9 mouse cellular contexts compared by ENCODE assay signal in the genomic region with DNA sequence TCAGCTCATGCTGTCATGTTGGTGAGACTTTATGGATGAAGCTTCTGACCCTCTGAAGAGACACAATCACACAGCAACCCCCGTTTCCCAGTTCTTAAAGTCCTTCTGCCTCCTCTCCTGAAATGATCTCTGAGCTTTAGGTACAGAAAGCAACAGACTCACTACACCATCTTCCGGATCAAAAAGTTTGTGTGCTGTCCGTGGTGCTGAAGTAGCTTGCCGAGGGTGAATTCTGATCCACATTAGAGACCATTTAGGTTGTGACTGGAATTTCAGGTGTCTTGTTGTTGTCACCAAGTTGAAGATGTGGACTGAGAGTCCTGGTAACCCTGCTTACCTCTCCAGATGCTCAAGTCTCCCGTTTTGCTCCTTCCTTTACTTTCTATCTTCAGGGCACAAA.
DNase-seq lines count a peak whose midpoint lies in the region; ATAC-seq lines count a peak whose summit lies in the region.
"Had no signal": no experiment of that assay in that cellular context is flagged by ENCODE, and none has a peak within 500 bp of the region (broad histone marks: within the 10 kb centered on the region; RNA-seq: fewer than 3 reads in every experiment).

No protein-coding gene starts in this region.

- H3K4me3 ChIP-seq in forebrain, embryonic 11.5 days (ENCODE audit: low read depth, low read length), result no peak overlapping the region
- H3K4me3 ChIP-seq in forebrain, embryonic 16.5 days (replicated peaks; ENCODE audit: low read length), result no peak overlapping the region
- no peak overlapping the region for H3K4me3 ChIP-seq in midbrain, embryonic 11.5 days (ENCODE audit: low read depth, low read length)
- no peak overlapping the region for H3K4me3 ChIP-seq in midbrain, embryonic 15.5 days
- H3K4me3 ChIP-seq in embryonic facial prominence, embryonic 10.5 days, result no peak overlapping the region
- H3K4me3 ChIP-seq: stomach, embryonic 15.5 days had no signal

- no peak overlapping the region for H3K4me2 ChIP-seq in forebrain, embryonic 11.5 days (ENCODE audit: low read depth, low read length, severe bottlenecking)
- no peak overlapping the region for H3K4me2 ChIP-seq in forebrain, embryonic 16.5 days (ENCODE audit: low read length)
- no peak overlapping the region for H3K4me2 ChIP-seq in midbrain, embryonic 11.5 days
- H3K4me2 ChIP-seq in midbrain, embryonic 15.5 days, result no peak overlapping the region
- H3K4me2 ChIP-seq: stomach, embryonic 15.5 days had no signal

- no peak for ATAC-seq in forebrain, embryonic 11.5 days (replicated peaks; ENCODE audit: low FRiP score)
- no peak for ATAC-seq in forebrain, embryonic 16.5 days
- ATAC-seq in midbrain, embryonic 11.5 days (ENCODE audit: low FRiP score), result no peak
- no peak for ATAC-seq in midbrain, embryonic 15.5 days (replicated peaks)

- H3K4me1 ChIP-seq in forebrain, embryonic 11.5 days (replicated peaks; ENCODE audit: control insufficient read depth, insufficient read depth, low read length), result no peaks in the 10 kb centered on the region
- no peaks in the 10 kb centered on the region for H3K4me1 ChIP-seq in forebrain, embryonic 16.5 days (replicated peaks; ENCODE audit: control insufficient read depth, insufficient read depth, low read length)
- no peaks in the 10 kb centered on the region for H3K4me1 ChIP-seq in midbrain, embryonic 11.5 days (ENCODE audit: control insufficient read depth, insufficient read depth, low read length)
- no peaks in the 10 kb centered on the region for H3K4me1 ChIP-seq in midbrain, embryonic 15.5 days
- H3K4me1 ChIP-seq in embryonic facial prominence, embryonic 10.5 days, result no peaks in the 10 kb centered on the region
- H3K4me1 ChIP-seq: stomach, embryonic 15.5 days had no signal

- 42% methylated on average over 5 of the region's 5 CpGs for WGBS in forebrain, embryonic 11.5 days
- WGBS in forebrain, embryonic 16.5 days, result 37% methylated on average over 5 of the region's 5 CpGs
- WGBS in midbrain, embryonic 11.5 days, result 42% methylated on average over 5 of the region's 5 CpGs
- WGBS in midbrain, embryonic 15.5 days, result 36% methylated on average over 5 of the region's 5 CpGs
- WGBS in embryonic facial prominence, embryonic 10.5 days, result 39% methylated on average over 5 of the region's 5 CpGs

- no peak overlapping the region for H3K27ac ChIP-seq in forebrain, embryonic 11.5 days (ENCODE audit: low read depth, low read length)
- no peak overlapping the region for H3K27ac ChIP-seq in forebrain, embryonic 16.5 days (ENCODE audit: low read length)
- no peak overlapping the region for H3K27ac ChIP-seq in midbrain, embryonic 11.5 days (ENCODE audit: low read depth, low read length)
- H3K27ac ChIP-seq in midbrain, embryonic 15.5 days, result no peak overlapping the region
- no peak overlapping the region for H3K27ac ChIP-seq in embryonic facial prominence, embryonic 10.5 days (replicated peaks)
- H3K27ac ChIP-seq: stomach, embryonic 15.5 days had no signal

- no peaks in the 10 kb centered on the region for H3K36me3 ChIP-seq in forebrain, embryonic 11.5 days (ENCODE audit: control insufficient read depth, insufficient read depth, low read length)
- no peaks in the 10 kb centered on the region for H3K36me3 ChIP-seq in forebrain, embryonic 16.5 days (ENCODE audit: control insufficient read depth, insufficient read depth)
- H3K36me3 ChIP-seq in midbrain, embryonic 11.5 days (ENCODE audit: control insufficient read depth, insufficient read depth, low read length), result no peaks in the 10 kb centered on the region
- H3K36me3 ChIP-seq in midbrain, embryonic 15.5 days (replicated peaks), result no peaks in the 10 kb centered on the region
- no peaks in the 10 kb centered on the region for H3K36me3 ChIP-seq in embryonic facial prominence, embryonic 10.5 days (replicated peaks)
- H3K36me3 ChIP-seq: stomach, embryonic 15.5 days had no signal

- intact Hi-C loops in left cerebral cortex, postnatal 10 days (cut with DNase I), result no loop called here

- no peaks in the 10 kb centered on the region for H3K27me3 ChIP-seq in forebrain, embryonic 11.5 days (ENCODE audit: control insufficient read depth, insufficient read depth, low read length)
- no peaks in the 10 kb centered on the region for H3K27me3 ChIP-seq in forebrain, embryonic 16.5 days (replicated peaks; ENCODE audit: control insufficient read depth, insufficient read depth, low read length)
- H3K27me3 ChIP-seq in midbrain, embryonic 11.5 days (ENCODE audit: control insufficient read depth, insufficient read depth, low read length), result no peaks in the 10 kb centered on the region
- no peaks in the 10 kb centered on the region for H3K27me3 ChIP-seq in midbrain, embryonic 15.5 days (replicated peaks)
- H3K27me3 ChIP-seq in embryonic facial prominence, embryonic 10.5 days (replicated peaks; ENCODE audit: low read depth, poor library complexity, severe bottlenecking), result no peaks in the 10 kb centered on the region
- H3K27me3 ChIP-seq: stomach, embryonic 15.5 days had no signal

- peak; percentile 52 for DNase-seq in forebrain, embryonic 11.5 days (ENCODE audit: low spot score)
- DNase-seq in midbrain, embryonic 11.5 days (ENCODE audit: low spot score, missing footprints), result peak; percentile 83
- DNase-seq in embryonic facial prominence, embryonic 10.5 days (ENCODE audit: low spot score), result peak; percentile 62
- DNase-seq in ovary, postnatal 36 days (ENCODE audit: low spot score), result peak; percentile 14
- DNase-seq in left cerebral cortex, postnatal 10 days (ENCODE audit: extremely low spot score in 1 of 2, low spot score in 2 of 2), result no peak
- no peak for DNase-seq in right cerebral cortex, postnatal 25 days

- H3K9me3 ChIP-seq in forebrain, embryonic 11.5 days (ENCODE audit: control insufficient read depth, low read length), result no peaks in the 10 kb centered on the region
- no peaks in the 10 kb centered on the region for H3K9me3 ChIP-seq in forebrain, embryonic 16.5 days (ENCODE audit: control insufficient read depth, low read length)
- no peaks in the 10 kb centered on the region for H3K9me3 ChIP-seq in midbrain, embryonic 11.5 days (ENCODE audit: control insufficient read depth, low read length)
- no peaks in the 10 kb centered on the region for H3K9me3 ChIP-seq in midbrain, embryonic 15.5 days
- H3K9me3 ChIP-seq in embryonic facial prominence, embryonic 10.5 days, result peaks cover 4% of the 10 kb centered on the region; the same call in 1 of the 2 replicates
- H3K9me3 ChIP-seq: stomach, embryonic 15.5 days had no signal

- H3K9ac ChIP-seq in forebrain, embryonic 11.5 days (ENCODE audit: low read length), result no peak overlapping the region
- H3K9ac ChIP-seq in forebrain, embryonic 16.5 days (replicated peaks; ENCODE audit: low read depth, low read length), result no peak overlapping the region
- H3K9ac ChIP-seq in midbrain, embryonic 11.5 days (ENCODE audit: low read length), result no peak overlapping the region
- no peak overlapping the region for H3K9ac ChIP-seq in midbrain, embryonic 15.5 days
- H3K9ac ChIP-seq: stomach, embryonic 15.5 days had no signal

Comparison
In these comparisons a context has a peak if more than half of its experiments do, and no peak if none do; other contexts are left out.
1. DNase-seq: peak in forebrain, embryonic 11.5 days (single experiment), midbrain, embryonic 11.5 days (single experiment), embryonic facial prominence, embryonic 10.5 days (single experiment) and ovary, postnatal 36 days (single experiment); none in left cerebral cortex, postnatal 10 days (0 of 2) and right cerebral cortex, postnatal 25 days (single experiment).